Mouse (Mus musculus) forebrain, embryonic 16.5 days (tissue): ENCODE measurements around the gene Fbxw21. TPM values are rescaled to one million over a fixed set of nuclear protein-coding genes. Genes with fewer than 3 reads are reported as not detected.

Experiments used
- ATAC-seq: fragments of 200-750 bp; cut with Nextera tagmentation; 2 replicates; pipeline ENCODE4 v1.8.0; 2017; ENCODE audit warnings: mild to moderate bottlenecking, moderate library complexity
- H3K27ac ChIP-seq: fragments of 300-500 bp; sonication (generic); 2 replicates; pipeline ENCODE4 v1.5.1; 2014; ENCODE audit warnings: low read length, control low read depth
- H3K27me3 ChIP-seq: fragments of 300-500 bp; sonication (generic); replicated peaks from 2 replicates; pipeline ENCODE4 v1.6.1; 2014; ENCODE audit warnings: low read length; ENCODE audit not compliant: control insufficient read depth, insufficient read depth
- H3K36me3 ChIP-seq: fragments of 300-500 bp; sonication (generic); 2 replicates; pipeline ENCODE4 v1.6.1; 2014; ENCODE audit not compliant: control insufficient read depth, insufficient read depth
- H3K4me1 ChIP-seq: fragments of 300-500 bp; sonication (generic); replicated peaks from 2 replicates; pipeline ENCODE4 v1.6.1; 2014; ENCODE audit warnings: low read length; ENCODE audit not compliant: control insufficient read depth, insufficient read depth
- H3K4me2 ChIP-seq: fragments of 300-500 bp; sonication (generic); 2 replicates; pipeline ENCODE4 v1.6.1; 2014; ENCODE audit warnings: mild to moderate bottlenecking, low read length, control low read depth
- H3K4me3 ChIP-seq: fragments of 300-500 bp; sonication (generic); replicated peaks from 2 replicates; pipeline ENCODE4 v1.5.1; 2014; ENCODE audit warnings: mild to moderate bottlenecking, low read length, control low read depth
- H3K9ac ChIP-seq: fragments of 300-500 bp; sonication (generic); replicated peaks from 2 replicates; pipeline ENCODE4 v1.6.1; 2014; ENCODE audit warnings: low read depth, low read length, control low read depth
- H3K9me3 ChIP-seq: fragments of 300-500 bp; sonication (generic); 2 replicates; pipeline ENCODE4 v1.6.1; 2016; ENCODE audit warnings: low read length; ENCODE audit not compliant: control insufficient read depth
- WGBS: fragments of 180-500 bp; shearing (Covaris S2); extraction: QIAGEN DNeasy Blood & Tissue Kit; methylation state at CpG from one replicate; pipeline ENCODE4 v1.1.7; 2014; 5-methylcytosine and 5-hydroxymethylcytosine counted together
- polyA plus RNA-seq: library from polyadenylated mRNA; unstranded; fragments of >200 nt; fragmentation: Nextera tagmentation; extraction: Ambion mirVana; gene quantifications from 2 replicates; pipeline ENCODE4 v1.2.1, GENCODE M21; 2015

Gene Fbxw21
- polyA plus RNA-seq, 1 experiment from 2014 or later: not detected

- no peak overlapping the region for H3K4me3 ChIP-seq
- H3K27ac ChIP-seq: no peak overlapping the region
- H3K27me3 ChIP-seq: no peaks in the 10 kb centered on the region
- H3K9ac ChIP-seq: no peak overlapping the region
- 97% methylated on average over 10 of the region's 10 CpGs for WGBS
- H3K36me3 ChIP-seq: peaks cover 51% of the 10 kb centered on the region
- no peaks in the 10 kb centered on the region for H3K9me3 ChIP-seq
- no peaks in the 10 kb centered on the region for H3K4me1 ChIP-seq
- no peak overlapping the region for H3K4me2 ChIP-seq
- no peak for ATAC-seq
Observed at GRCm38 (mm10) chr9:109116205-109116604, 45.6 kb downstream of the Fbxw21 start.

GRCm38 (mm10) chr9:109114871-109115270 is 47.0 kb downstream of the Fbxw21 start:
- WGBS: 90% methylated on average over 7 of the region's 7 CpGs
- Histone ChIP-seq H3K27me3 (no peaks in the 10 kb centered on the region), H3K36me3 (peaks cover 59% of the 10 kb centered on the region), H3K4me1 (no peaks in the 10 kb centered on the region), H3K4me3 (no peak overlapping the region), H3K4me2 (no peak overlapping the region), H3K27ac (no peak overlapping the region), H3K9me3 (no peaks in the 10 kb centered on the region), H3K9ac (no peak overlapping the region)
- no peak for ATAC-seq

GRCm38 (mm10) chr9:109114276-109114675 is 47.6 kb downstream of the Fbxw21 start:
- no peak for ATAC-seq
- Histone ChIP-seq H3K27me3 (no peaks in the 10 kb centered on the region), H3K27ac (no peak overlapping the region), H3K4me2 (no peak overlapping the region), H3K9ac (no peak overlapping the region), H3K9me3 (no peaks in the 10 kb centered on the region), H3K4me3 (no peak overlapping the region), H3K36me3 (peaks cover 65% of the 10 kb centered on the region), H3K4me1 (no peaks in the 10 kb centered on the region)
- 95% methylated on average over 11 of the region's 11 CpGs for WGBS

- Histone ChIP-seq H3K4me1 (no peaks in the 10 kb centered on the region), H3K9ac (no peak overlapping the region), H3K27me3 (no peaks in the 10 kb centered on the region), H3K4me3 (no peak overlapping the region), H3K4me2 (no peak overlapping the region), H3K9me3 (no peaks in the 10 kb centered on the region), H3K36me3 (peaks cover 69% of the 10 kb centered on the region), H3K27ac (no peak overlapping the region)
- ATAC-seq: no peak
- WGBS: 92% methylated on average over 8 of the region's 8 CpGs
Observed at GRCm38 (mm10) chr9:109113331-109113730, 48.5 kb downstream of the Fbxw21 start.

- H3K36me3 ChIP-seq: peaks cover 57% of the 10 kb centered on the region
- no peaks in the 10 kb centered on the region for H3K27me3 ChIP-seq
- no peak overlapping the region for H3K4me3 ChIP-seq
- H3K4me2 ChIP-seq: no peak overlapping the region
- H3K4me1 ChIP-seq: no peaks in the 10 kb centered on the region
- H3K27ac ChIP-seq: no peak overlapping the region
- no peak for ATAC-seq
- WGBS: 94% methylated on average over 9 of the region's 9 CpGs
- H3K9ac ChIP-seq: no peak overlapping the region
- H3K9me3 ChIP-seq: no peaks in the 10 kb centered on the region
Observed at GRCm38 (mm10) chr9:109111591-109111990, 50.2 kb downstream of the Fbxw21 start.

- no peaks in the 10 kb centered on the region for H3K4me1 ChIP-seq
- WGBS: 87% methylated on average over 4 of the region's 4 CpGs
- H3K36me3 ChIP-seq: peaks cover 57% of the 10 kb centered on the region
- H3K9me3 ChIP-seq: no peaks in the 10 kb centered on the region
- no peaks in the 10 kb centered on the region for H3K27me3 ChIP-seq
- H3K4me3 ChIP-seq: no peak overlapping the region
- no peak for ATAC-seq
- H3K4me2 ChIP-seq: no peak overlapping the region
- no peak overlapping the region for H3K9ac ChIP-seq
- no peak overlapping the region for H3K27ac ChIP-seq
Observed at GRCm38 (mm10) chr9:109111101-109111500, 50.7 kb downstream of the Fbxw21 start.

GRCm38 (mm10) chr9:109110240-109110639 is 51.6 kb downstream of the Fbxw21 start:
- Histone ChIP-seq H3K4me3 (no peak overlapping the region), H3K4me1 (no peaks in the 10 kb centered on the region), H3K9ac (no peak overlapping the region), H3K9me3 (no peaks in the 10 kb centered on the region), H3K36me3 (peaks cover 55% of the 10 kb centered on the region), H3K4me2 (no peak overlapping the region), H3K27ac (no peak overlapping the region), H3K27me3 (no peaks in the 10 kb centered on the region)
- WGBS: 91% methylated on average over 11 of the region's 11 CpGs
- ATAC-seq: no peak

GRCm38 (mm10) chr9:109107341-109107740 is 54.5 kb downstream of the Fbxw21 start:
- no peak for ATAC-seq
- WGBS: 76% methylated on average over 5 of the region's 6 CpGs
- peaks cover 42% of the 10 kb centered on the region for H3K36me3 ChIP-seq

GRCm38 (mm10) chr9:109105648-109106047 is 56.2 kb downstream of the Fbxw21 start:
- peaks cover 41% of the 10 kb centered on the region for H3K36me3 ChIP-seq
- WGBS: 94% methylated on average over 12 of the region's 12 CpGs

More at GRCm38 (mm10) chr9:109107341-109107740, 54.5 kb downstream of the Fbxw21 start:
- H3K27ac ChIP-seq: no peak overlapping the region
- H3K9ac ChIP-seq: no peak overlapping the region
- H3K4me3 ChIP-seq: no peak overlapping the region
- H3K4me1 ChIP-seq: 0 out of 2 replicates have a peak, but pooled peaks cover 3% of the 10 kb centered on the region
- H3K9me3 ChIP-seq: no peaks in the 10 kb centered on the region
- H3K27me3 ChIP-seq: no peaks in the 10 kb centered on the region
- no peak overlapping the region for H3K4me2 ChIP-seq

GRCm38 (mm10) chr9:109105011-109105410 is 56.8 kb downstream of the Fbxw21 start:
- WGBS: 53% methylated on average over 12 of the region's 12 CpGs
- H3K4me1 ChIP-seq: 0 out of 2 replicates have a peak, but pooled peaks cover 3% of the 10 kb centered on the region
- H3K27ac ChIP-seq: no peak overlapping the region
- no peak overlapping the region for H3K4me2 ChIP-seq
- H3K9me3 ChIP-seq: no peaks in the 10 kb centered on the region
- no peak overlapping the region for H3K9ac ChIP-seq
- no peaks in the 10 kb centered on the region for H3K27me3 ChIP-seq
- no peak overlapping the region for H3K4me3 ChIP-seq
- peaks cover 37% of the 10 kb centered on the region for H3K36me3 ChIP-seq
- ATAC-seq: no peak

More at GRCm38 (mm10) chr9:109105648-109106047, 56.2 kb downstream of the Fbxw21 start:
- Histone ChIP-seq H3K27me3 (no peaks in the 10 kb centered on the region), H3K4me3 (no peak overlapping the region), H3K4me2 (no peak overlapping the region), H3K9ac (no peak overlapping the region), H3K4me1 (0 out of 2 replicates have a peak, but pooled peaks cover 3% of the 10 kb centered on the region), H3K9me3 (no peaks in the 10 kb centered on the region), H3K27ac (no peak overlapping the region)
- no peak for ATAC-seq
